Mouse (Mus musculus): ENCODE results near the gene Znfx1. TPM values are rescaled to one million over a fixed set of nuclear protein-coding genes. Genes with fewer than 3 reads are reported as not detected.

Gene Znfx1
- polyA plus RNA-seq, 1 experiment from 2014 or later, result 9.8 TPM

GRCm38 (mm10) chr2:166996533-166996894 is 66.3 kb downstream of the Znfx1 start:
- Histone ChIP-seq H3K9ac (replicated peaks; ENCODE audit: low read depth) (peak overlapping the region; percentile 24; the same call in 1 of the 2 replicates), H3K4me3 (ENCODE audit: low read depth, low read length) (peak overlapping the region; percentile 98), H3K27me3 (replicated peaks; ENCODE audit: insufficient read depth, low read length) (no peaks in the 10 kb centered on the region), H3K9me3 (ENCODE audit: low read length) (no peaks in the 10 kb centered on the region), H3K36me3 (ENCODE audit: insufficient read depth, low read length) (no peaks in the 10 kb centered on the region), H3K4me2 (replicated peaks; ENCODE audit: low read depth, low read length) (peak overlapping the region; percentile 46), H3K4me1 (ENCODE audit: insufficient read depth, low read depth, low read length) (peaks cover 12% of the 10 kb centered on the region; the same call in 1 of the 2 replicates), H3K27ac (ENCODE audit: low read length) (peak overlapping the region; percentile 98)
- 33% methylated on average over 8 of the region's 8 CpGs for WGBS
- ATAC-seq (no peak), DNase-seq (ENCODE audit: low spot score) (no peak)
- TF ChIP-seq EP300 (IDR thresholded peaks at IDR 0.05) (no peak), CTCF (IDR thresholded peaks at IDR 0.05) (no peak)

DNA sequence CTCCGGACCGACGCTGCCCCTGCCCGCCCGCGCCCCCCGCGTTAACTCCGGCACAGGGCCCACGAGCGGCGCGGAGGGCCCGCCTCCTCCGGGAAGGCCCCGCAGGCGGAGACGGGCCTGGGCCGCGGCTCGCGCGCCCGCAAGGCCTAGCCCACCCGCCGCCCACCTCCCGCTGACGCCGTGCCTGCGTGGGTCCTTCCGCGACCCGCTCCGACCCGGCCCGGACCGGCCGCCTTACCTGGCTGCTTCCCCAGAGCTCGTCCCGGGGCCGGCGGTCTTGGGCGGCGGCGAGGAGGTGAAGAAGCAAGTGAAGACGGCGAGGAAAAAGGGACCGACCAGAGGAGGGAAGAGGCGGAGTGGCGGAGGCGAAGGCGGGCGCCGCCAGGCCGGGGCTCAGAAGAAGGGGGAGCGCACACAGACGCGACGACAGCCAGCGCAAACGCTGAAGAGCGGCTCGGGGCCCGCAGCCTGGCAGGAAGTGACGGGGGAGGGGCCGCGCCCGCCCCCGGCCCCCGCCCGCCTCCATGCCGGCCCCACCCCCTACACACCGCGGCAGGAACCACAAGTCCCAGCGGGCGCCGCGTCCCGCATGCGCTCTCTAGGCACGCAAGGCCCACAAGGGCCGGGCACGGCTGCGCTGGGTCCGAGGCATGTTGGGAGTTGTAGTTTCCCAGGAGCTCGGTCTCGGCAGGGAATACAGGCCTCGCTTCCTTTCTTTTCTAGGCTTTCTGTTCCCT is 66.9 kb downstream of the Znfx1 start, which contains the start of gene Stau1:
Gene Stau1 (minus strand): TSS at position 504 of the 737 bp plus-strand sequence.
- peak within 1 kb of the TSS; percentile 98 for H3K27ac ChIP-seq (ENCODE audit: low read length)
- H3K9me3 ChIP-seq (ENCODE audit: low read length), result no peaks in the 10 kb centered on the region
- under 1% methylated on average over 63 of the region's 88 CpGs for WGBS
- peak within 1 kb of the TSS; percentile 99 for H3K9ac ChIP-seq (replicated peaks; ENCODE audit: low read depth)
- peak within 1 kb of the TSS; percentile 85 for H3K4me2 ChIP-seq (replicated peaks; ENCODE audit: low read depth, low read length)
- peaks cover 14% of the 10 kb centered on the region; the same call in 1 of the 2 replicates for H3K4me1 ChIP-seq (ENCODE audit: insufficient read depth, low read depth, low read length)
- peak within 1 kb of the TSS; percentile 98 for H3K4me3 ChIP-seq (ENCODE audit: low read depth, low read length)
- no peaks in the 10 kb centered on the region for H3K36me3 ChIP-seq (ENCODE audit: insufficient read depth, low read length)
- no peak for TF ChIP-seq EP300 (IDR thresholded peaks at IDR 0.05)
- no peak for TF ChIP-seq CTCF (IDR thresholded peaks at IDR 0.05)
- peak; percentile 98 for DNase-seq (ENCODE audit: low spot score)
- no peaks in the 10 kb centered on the region for H3K27me3 ChIP-seq (replicated peaks; ENCODE audit: insufficient read depth, low read length)
- ATAC-seq, result peak; percentile 99

GRCm38 (mm10) chr2:166995021-166995795 is 67.6 kb downstream of the Znfx1 start:
- WGBS, result 1% methylated on average over 26 of the region's 28 CpGs
- Histone ChIP-seq H3K27ac (ENCODE audit: low read length) (peak overlapping the region; percentile 98), H3K27me3 (replicated peaks; ENCODE audit: insufficient read depth, low read length) (no peaks in the 10 kb centered on the region), H3K9ac (replicated peaks; ENCODE audit: low read depth) (peak overlapping the region; percentile 99), H3K36me3 (ENCODE audit: insufficient read depth, low read length) (no peaks in the 10 kb centered on the region), H3K9me3 (ENCODE audit: low read length) (no peaks in the 10 kb centered on the region), H3K4me3 (ENCODE audit: low read depth, low read length) (peak overlapping the region; percentile 98), H3K4me2 (replicated peaks; ENCODE audit: low read depth, low read length) (peak overlapping the region; percentile 85), H3K4me1 (ENCODE audit: insufficient read depth, low read depth, low read length) (peaks cover 14% of the 10 kb centered on the region; the same call in 1 of the 2 replicates)
- ATAC-seq, result no peak; the same call in 1 of the 2 replicates
- DNase-seq (ENCODE audit: low spot score), result peak; percentile 68
- no peak for TF ChIP-seq CTCF (IDR thresholded peaks at IDR 0.05)
- TF ChIP-seq EP300 (IDR thresholded peaks at IDR 0.05), result no peak

- no peaks in the 10 kb centered on the region for H3K36me3 ChIP-seq (ENCODE audit: insufficient read depth, low read length)
- DNase-seq (ENCODE audit: low spot score), result peak; percentile 76
- H3K4me1 ChIP-seq (ENCODE audit: insufficient read depth, low read depth, low read length), result peaks cover 14% of the 10 kb centered on the region; the same call in 1 of the 2 replicates
- no peaks in the 10 kb centered on the region for H3K27me3 ChIP-seq (replicated peaks; ENCODE audit: insufficient read depth, low read length)
- no peak overlapping the region; the same call in 1 of the 2 replicates for H3K9ac ChIP-seq (replicated peaks; ENCODE audit: low read depth)
- no peaks in the 10 kb centered on the region for H3K9me3 ChIP-seq (ENCODE audit: low read length)
- H3K4me2 ChIP-seq (replicated peaks; ENCODE audit: low read depth, low read length), result no peak overlapping the region
- no peak overlapping the region for H3K4me3 ChIP-seq (ENCODE audit: low read depth, low read length)
- no peak for ATAC-seq
- H3K27ac ChIP-seq (ENCODE audit: low read length), result no peak overlapping the region
- TF ChIP-seq EP300 (IDR thresholded peaks at IDR 0.05), result no peak
- TF ChIP-seq CTCF (IDR thresholded peaks at IDR 0.05), result no peak
These were observed 70.9 kb downstream of the Znfx1 start for GRCm38 (mm10) chr2:166991945-166992344.

DNA sequence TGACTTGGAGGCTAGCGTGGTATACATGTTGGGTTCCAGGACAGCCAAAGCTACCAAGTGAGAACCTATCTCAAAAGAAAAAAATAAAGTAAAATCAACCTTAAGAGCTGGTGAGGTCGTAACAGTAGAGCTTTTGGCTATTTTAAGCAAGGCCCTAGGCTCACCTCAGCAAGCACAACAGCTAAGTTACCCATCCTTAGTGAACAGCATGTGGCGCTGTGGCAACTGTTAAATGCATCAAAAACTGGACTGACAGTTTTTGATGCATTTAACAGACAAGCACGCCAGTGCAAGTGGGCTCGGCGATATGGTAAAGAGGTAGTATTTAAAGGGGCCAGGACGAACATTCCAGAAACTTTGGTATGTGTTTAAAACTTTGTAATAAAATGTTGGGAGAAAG is 72.0 kb downstream of the Znfx1 start:
- Histone ChIP-seq H3K27me3 (replicated peaks; ENCODE audit: insufficient read depth, low read length) (no peaks in the 10 kb centered on the region), H3K9ac (replicated peaks; ENCODE audit: low read depth) (no peak overlapping the region), H3K4me3 (ENCODE audit: low read depth, low read length) (no peak overlapping the region), H3K4me1 (ENCODE audit: insufficient read depth, low read depth, low read length) (peaks cover 14% of the 10 kb centered on the region; the same call in 1 of the 2 replicates), H3K36me3 (ENCODE audit: insufficient read depth, low read length) (no peaks in the 10 kb centered on the region), H3K27ac (ENCODE audit: low read length) (0 out of 2 replicates have a peak overlapping the region, but pooled peaks have one; percentile 5), H3K4me2 (replicated peaks; ENCODE audit: low read depth, low read length) (no peak overlapping the region), H3K9me3 (ENCODE audit: low read length) (no peaks in the 10 kb centered on the region)
- TF ChIP-seq CTCF (IDR thresholded peaks at IDR 0.05), result peak; percentile 35; the same call in 1 of the 2 replicates
- TF ChIP-seq EP300 (IDR thresholded peaks at IDR 0.05), result no peak
- 61% methylated on average over 7 of the region's 7 CpGs for WGBS
- no peak for DNase-seq (ENCODE audit: low spot score)
- ATAC-seq, result no peak

Other genes with a start within 250 kb of the Znfx1 start
- gene Cse1l, start 157.0 kb downstream of the Znfx1 start, polyA plus RNA-seq (2015; fragmentation: Nextera tagmentation; extraction: Ambion mirVana), result 24.1 and 28.5 TPM in 2 replicates
- gene Stau1, start 66.7 kb downstream of the Znfx1 start, polyA plus RNA-seq (2015; fragmentation: Nextera tagmentation; extraction: Ambion mirVana), result 48.3 and 55.0 TPM in 2 replicates
- 21.8 and 21.9 TPM in 2 replicates for gene Ddx27, start 47.8 kb downstream of the Znfx1 start, polyA plus RNA-seq (2015; fragmentation: Nextera tagmentation; extraction: Ambion mirVana)
- 0.76 and 1.1 TPM in 2 replicates for gene Kcnb1, start 127.1 kb upstream of the Znfx1 start, polyA plus RNA-seq (2015; fragmentation: Nextera tagmentation; extraction: Ambion mirVana)
- gene Ptgis, start 177.6 kb upstream of the Znfx1 start, polyA plus RNA-seq (2015; fragmentation: Nextera tagmentation; extraction: Ambion mirVana), result 32.7 and 37.9 TPM in 2 replicates